Mouse (Mus musculus) hematopoietic stem cell, adult 5-6 weeks (primary cell): ENCODE results near the gene Gatad2b. TPM values are rescaled to one million over a fixed set of nuclear protein-coding genes. Genes with fewer than 3 reads are reported as not detected.
A peak's percentile ranks its signal among the peaks of the same experiment; 100 is the strongest.

Experiments
- ATAC-seq, 2 experiments: fragments of 125-278 bp in 1 of 2; replicated peaks in 1 of 2; 2 replicates each; pipeline ENCODE4 v1.8.0; 2016 to 2017; ENCODE audit warnings: inconsistent platforms in 2 of 2, mild to moderate bottlenecking in 2 of 2, moderate number of reproducible peaks in 2 of 2, low read depth in 1 of 2, moderate TSS enrichment in 1 of 2; ENCODE audit not compliant: low FRiP score in 2 of 2, poor library complexity in 2 of 2, severe bottlenecking in 2 of 2, insufficient read depth in 1 of 2, low TSS enrichment in 1 of 2
- total RNA-seq: library from RNA; stranded (forward); fragments of 172-1452, 232-1000 nt; gene quantifications from 2 replicates; pipeline ENCODE4 v1.2.3, GENCODE M21; 2017

Gene Gatad2b
- total RNA-seq, 1 experiment from 2014 or later, result 34.1 TPM

DNA sequence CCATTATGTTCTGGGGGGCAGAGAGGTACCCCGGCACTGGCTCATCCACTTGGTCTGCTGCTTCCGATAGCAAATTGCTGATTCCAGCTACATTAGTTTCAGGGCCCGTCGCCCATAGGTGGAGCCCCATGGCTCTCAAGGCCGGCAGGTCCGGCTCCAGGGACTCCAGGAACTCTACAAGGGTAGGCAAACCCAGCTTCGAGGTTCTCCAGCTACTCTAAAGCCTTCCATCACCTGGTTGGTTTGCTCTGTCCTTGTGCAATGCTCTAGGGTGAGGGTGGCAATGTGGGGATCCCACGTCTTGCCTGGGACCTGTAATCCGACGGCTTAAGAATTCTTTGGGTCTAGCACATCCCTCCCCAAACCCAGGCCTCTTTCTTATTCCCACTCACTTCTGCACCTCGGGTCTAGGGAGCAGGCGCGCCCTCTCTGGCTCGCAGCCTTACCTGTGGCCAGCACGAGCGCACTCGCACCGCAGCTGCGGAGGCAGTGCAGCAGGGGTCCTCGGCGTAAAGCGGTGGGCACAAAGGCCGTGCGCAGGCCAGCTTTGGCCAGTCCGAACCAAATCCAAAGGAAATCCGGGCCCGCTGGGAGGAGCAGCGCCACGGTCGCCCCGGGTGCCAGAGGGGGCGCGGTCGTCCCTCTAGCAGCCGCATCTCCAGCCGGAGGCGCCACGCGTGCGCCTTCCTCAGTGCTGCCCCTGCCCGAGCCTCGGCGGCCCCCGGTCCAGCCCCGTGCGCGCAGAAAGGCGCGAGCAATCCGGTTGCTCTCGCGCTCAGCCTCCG, 95.9 kb downstream of the Gatad2b start:
- ATAC-seq, result peak in 1 of 2 experiments; percentile 21; a peak in 1 of 4 replicates

DNA sequence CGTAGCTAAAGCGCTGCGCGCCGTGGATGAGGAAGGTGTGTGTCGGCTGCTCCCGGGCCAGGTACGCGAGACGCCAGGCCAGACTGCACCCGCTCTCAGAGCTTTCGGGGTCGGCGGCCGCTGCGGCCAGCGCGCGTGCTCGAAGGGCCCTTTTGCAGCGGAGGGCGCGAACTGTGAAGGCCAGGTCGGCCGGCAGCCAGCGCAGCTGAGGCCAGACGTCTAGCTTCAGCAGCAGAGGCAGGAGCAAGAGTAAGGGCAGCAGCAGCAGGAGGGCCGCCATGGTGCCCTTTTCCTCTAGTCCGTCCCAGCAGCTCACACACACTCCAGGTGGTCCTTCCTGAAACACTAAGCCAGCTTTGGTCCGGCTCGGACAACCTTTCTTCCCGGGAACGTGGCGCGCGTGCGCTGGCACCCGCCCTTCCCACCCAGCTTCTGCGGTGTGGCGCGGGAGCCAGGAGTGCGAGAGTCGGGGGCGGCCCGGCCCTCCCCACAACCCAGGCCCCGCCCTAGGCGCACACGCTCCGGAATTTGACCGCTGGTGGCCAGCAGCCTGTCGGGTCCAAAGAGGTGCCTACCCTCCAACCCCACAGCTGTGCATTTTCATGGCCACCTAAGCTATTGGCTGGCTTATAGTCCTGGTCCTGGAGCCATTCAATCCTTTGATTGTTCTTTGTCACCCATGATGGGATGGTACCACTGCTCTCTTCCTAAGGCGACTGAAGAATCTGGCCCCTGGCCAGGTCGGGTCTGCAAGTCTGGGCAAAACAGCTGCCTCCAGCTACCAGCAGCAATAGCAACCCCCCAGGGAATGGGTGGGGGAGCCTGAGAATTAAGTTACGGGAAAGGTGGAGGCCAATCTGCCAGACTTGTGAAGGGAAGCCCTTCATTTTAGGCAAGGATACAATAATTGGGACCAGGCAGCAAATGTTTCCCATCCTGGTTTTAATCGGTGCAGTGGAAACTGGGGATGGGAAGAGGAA, 96.8 kb downstream of the Gatad2b start, which contains the start of gene Slc27a3:
Gene Slc27a3 (minus strand): TSS at position 428 of the 980 bp plus-strand sequence.
- 0 out of 4 replicates have a peak, but pooled peaks of 1 of the 2 experiments have one; percentile 4 for ATAC-seq

DNA sequence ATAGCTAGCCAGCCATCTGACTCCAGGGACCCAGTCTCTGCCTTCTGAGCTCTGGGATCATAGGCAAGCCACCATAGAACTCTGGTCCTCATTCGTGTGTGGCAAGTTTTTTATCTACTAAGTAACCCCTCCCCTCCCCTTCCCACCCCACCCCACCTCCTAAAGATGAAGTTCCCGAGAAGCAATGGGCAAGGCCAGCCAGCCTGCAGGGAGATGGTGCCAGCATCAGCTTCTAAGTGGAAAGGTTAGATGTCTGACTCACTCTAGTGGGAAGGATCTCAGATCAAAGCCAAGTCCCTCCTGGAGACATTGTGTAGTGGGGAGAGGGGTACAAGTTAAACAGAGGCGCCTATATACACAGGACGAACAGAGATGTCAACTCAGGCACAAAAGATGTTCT, 98.0 kb downstream of the Gatad2b start:
- ATAC-seq, result no peak

DNA sequence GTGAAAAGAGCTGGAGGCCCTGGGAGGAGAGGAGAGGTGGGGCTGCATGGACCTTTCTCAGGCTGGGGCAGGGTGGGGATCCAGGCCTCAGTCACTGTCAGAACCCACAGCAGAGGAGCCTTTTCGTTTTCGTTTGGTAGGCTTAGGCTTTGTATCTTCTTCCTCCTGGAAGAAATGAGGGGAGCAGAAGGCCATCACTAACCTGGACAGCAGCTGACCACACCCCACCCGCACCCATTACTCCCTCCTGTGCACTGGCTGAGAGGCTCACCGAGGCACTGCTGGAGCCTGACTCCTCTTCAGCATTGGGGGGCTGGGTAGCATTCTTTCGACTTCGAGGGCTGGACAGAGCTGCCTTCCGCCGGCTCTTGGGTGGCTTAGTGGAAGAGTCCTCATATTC, 99.0 kb downstream of the Gatad2b start:
- no peak for ATAC-seq

DNA sequence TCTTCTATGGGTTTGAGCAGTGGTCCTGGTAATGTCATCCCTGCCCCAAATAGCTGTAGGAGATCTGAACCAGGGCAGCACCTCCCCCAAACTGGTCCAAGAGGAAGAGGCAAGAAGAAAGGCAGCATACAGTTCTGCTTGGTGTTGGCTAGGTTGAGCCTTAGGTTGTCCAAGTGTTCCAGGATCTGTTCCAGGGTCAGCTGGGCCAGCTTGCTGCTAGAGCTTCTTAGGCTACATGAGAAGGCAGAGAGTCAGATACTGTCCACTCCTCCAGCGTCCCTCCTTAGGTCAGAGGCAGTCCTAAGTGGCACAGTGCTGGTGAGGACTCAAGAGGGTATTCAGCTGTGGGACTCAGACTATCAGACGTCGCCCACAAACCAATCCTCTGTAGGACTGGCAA, 99.7 kb downstream of the Gatad2b start:
- ATAC-seq, result no peak

DNA sequence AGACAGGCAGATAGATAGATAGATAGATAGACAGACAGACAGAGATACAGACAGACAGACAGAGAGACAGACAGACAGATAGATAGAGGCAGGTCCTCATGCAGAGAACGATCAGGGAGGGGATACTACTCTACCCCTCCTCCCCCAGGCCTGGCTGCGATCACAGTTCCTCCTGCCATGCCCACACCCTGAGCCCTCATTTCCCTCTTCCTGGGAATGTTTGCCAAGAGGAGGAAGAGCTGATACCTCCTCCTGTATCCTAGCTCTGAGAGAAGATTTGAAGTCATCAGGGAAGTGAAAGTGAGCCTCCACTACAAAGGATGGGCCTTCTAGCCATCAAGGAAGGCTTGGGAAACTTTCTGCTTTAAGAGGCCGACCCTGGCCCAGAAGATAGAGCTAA, 102.7 kb downstream of the Gatad2b start:
- no peak for ATAC-seq

DNA sequence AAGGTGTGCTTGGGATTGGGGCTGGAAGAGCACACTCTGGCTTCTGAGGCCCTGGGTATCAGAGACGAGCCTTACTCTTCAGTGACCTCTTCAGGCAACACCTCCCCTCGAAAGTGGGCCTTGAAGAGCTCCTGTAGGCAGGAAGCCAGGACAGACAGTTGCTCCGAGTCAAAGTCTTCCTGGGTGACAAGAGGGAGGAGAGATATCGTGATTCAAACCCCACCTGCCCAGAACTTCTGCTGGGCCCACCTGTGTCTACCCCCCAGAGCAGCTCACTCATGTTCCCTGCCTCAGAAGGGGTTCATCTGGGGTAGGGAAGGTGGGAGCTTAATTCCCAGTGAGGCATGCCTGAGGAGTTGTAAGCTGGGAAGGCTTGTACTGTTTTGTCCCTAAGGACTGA, 108.0 kb downstream of the Gatad2b start:
- no peak for ATAC-seq

DNA sequence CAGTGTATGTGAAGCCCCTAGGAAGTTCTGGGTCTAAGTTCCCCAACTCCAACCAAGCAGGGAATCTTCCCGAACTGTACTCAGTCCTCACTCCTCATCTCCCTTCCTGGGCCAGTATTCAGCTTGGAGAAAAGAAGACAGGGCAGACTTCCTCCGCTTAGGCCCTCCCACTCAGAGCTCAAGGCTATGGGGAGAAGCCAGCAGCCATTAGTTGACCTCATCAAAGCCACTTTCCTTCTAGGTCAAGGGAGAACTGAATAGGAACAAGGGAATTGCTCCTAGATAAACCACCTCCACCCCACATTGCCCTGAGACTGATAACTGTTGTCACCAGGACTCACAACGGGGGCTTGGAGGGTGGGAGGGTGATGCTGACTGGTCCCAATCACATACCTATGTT, 111.1 kb downstream of the Gatad2b start:
- no peak for ATAC-seq

DNA sequence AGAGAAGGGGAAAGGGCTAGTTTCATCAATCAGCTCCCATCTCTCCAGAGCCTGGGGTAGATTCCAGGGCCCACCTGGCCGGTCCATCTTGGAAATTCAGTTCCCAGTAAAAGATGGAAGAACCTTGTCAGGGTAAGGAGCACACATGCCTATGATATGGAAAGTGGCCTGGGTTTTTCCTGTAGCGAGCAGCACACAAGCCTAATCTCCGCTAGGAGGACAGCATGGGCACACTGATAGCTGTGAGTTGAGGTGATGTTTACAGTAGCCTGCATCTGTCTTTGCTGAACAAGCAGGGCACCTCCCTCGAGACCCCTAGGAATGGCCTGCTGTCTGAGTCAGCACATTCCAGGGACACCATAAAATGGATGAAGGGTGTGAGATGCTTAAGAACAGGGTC, 111.6 kb downstream of the Gatad2b start:
- no peak for ATAC-seq

DNA sequence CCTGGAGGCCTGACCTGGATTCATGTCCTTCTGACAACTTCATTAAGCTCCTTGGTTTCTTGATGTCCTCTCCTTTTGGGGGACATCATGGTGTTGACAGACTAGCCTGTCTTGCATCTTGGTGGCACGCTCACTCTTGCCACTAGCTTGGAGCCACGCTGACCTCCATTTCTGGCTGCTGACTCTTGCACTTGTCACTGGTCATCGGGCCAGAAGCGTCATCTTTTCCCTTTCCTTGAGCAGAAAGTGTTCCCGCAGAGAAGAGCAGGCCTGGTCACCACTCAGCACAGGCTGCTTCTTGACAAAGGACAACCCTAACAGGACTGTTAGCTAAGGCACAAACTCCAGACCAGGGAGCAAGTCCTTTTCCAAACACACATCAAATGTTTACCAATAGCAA, 113.4 kb downstream of the Gatad2b start:
- no peak for ATAC-seq

DNA sequence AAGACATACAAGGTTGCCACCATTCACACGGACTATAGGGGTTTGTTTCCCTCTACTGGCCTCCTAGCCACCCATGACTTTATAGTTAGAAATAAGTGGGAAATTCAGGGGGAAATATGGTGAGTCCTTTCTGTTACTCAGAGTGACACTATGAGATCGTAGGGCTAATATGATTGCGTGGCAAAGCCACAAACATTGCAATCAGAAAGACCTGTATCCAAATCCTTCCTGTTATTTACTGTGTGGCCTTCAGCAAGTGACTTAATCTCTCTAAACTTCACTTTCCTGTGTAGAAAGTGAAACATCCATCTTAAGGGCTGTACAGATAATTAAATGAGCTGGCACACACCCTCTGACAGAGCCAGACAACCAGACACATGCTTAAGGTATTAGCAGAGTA, 115.7 kb downstream of the Gatad2b start:
- peak in 1 of 2 experiments; percentile 27; a peak in 1 of 4 replicates for ATAC-seq

DNA sequence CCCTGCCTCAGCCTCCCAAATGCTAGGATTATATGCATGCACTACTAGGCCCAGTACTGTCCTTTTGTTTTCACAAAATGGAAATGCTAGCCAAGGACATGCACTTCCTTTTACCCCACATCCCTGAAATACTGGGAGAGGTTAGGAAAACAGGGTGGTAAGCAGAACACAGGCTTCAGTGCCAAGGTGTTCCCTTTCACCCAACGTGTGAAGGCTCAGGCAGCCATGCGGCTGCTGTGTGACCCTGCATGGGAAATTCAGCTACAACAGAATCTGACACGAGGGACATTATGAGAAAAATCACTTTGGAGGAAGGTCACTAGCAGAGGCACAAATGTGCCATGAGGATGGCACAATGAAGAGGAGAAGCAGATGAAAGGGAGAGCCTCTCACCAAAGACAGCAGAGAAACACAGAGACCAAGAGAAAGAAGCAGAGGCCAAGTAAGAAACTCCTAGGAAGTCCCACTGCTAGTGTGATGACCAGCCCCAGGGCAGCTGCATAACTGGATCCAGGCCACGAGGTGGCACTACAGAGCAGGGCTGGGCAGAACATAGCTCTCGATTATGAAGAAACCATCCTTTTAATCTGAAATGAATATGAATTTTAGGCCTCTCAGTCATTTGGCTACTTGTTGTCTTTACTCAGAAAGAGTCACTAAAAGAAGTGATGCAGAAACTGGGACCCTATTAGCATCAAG, 119.5 kb downstream of the Gatad2b start:
- peak; percentile 72 to 80; a peak in 2 of 4 replicates for ATAC-seq

DNA sequence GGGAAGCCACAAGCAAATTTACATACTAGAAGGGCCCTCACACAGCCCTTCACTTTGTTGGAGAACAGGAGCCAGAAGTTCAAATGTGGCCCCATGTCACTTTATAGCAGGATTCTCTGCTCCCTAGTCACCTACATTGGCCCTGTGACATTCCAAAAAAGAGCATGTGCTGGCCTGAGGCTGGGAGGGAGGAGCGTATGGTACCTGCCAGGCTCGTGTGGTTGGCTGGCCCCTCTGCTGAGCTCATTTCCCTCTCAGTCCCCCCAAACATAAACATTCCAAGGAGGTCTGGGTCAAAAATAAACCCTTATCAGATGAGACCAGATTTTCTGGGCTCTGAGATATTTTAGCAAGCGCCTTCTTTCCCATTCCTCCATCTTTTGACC, 120.0 kb downstream of the Gatad2b start:
- 0 out of 4 replicates have a peak, but pooled peaks of 1 of the 2 experiments have one; percentile 18 for ATAC-seq

Other genes starting within 250 kb of the Gatad2b start
- 51.5 and 53.0 TPM in 2 replicates for gene 4933434E20Rik, start 241.5 kb upstream of the Gatad2b start, total RNA-seq
- 196 and 198 TPM in 2 replicates for gene Ubap2l, start 240.6 kb upstream of the Gatad2b start, total RNA-seq
- 892 and 993 TPM in 2 replicates for gene Tpm3, start 220.5 kb upstream of the Gatad2b start, total RNA-seq
- 0.45 and 0.88 TPM in 2 replicates for gene Nup210l, start 189.0 kb upstream of the Gatad2b start, total RNA-seq
- gene Rps27, start 79.5 kb upstream of the Gatad2b start, total RNA-seq, result 5,346 and 7,603 TPM in 2 replicates
- 3.8 and 5.8 TPM in 2 replicates for gene Rab13, start 79.5 kb upstream of the Gatad2b start, total RNA-seq
- gene Jtb, start 61.6 kb upstream of the Gatad2b start, total RNA-seq, result 45.2 and 54.4 TPM in 2 replicates
- gene Creb3l4, start 49.7 kb upstream of the Gatad2b start, total RNA-seq, result not detected in 2 replicates
- gene Slc39a1, start 45.0 kb upstream of the Gatad2b start, total RNA-seq, result 48.2 and 61.7 TPM in 2 replicates
- gene Crtc2, start 39.0 kb upstream of the Gatad2b start, total RNA-seq, result 15.1 and 18.8 TPM in 2 replicates
- gene Dennd4b, start 28.0 kb upstream of the Gatad2b start, total RNA-seq, result 15.7 and 19.6 TPM in 2 replicates
- 0.60 and 1.1 TPM in 2 replicates for gene Slc27a3, start 96.8 kb downstream of the Gatad2b start, total RNA-seq
- 20.9 and 22.6 TPM in 2 replicates for gene Ints3, start 140.4 kb downstream of the Gatad2b start, total RNA-seq
- gene Npr1, start 172.7 kb downstream of the Gatad2b start, total RNA-seq, result 0.38 TPM in 1 of 2 replicates, not detected in the other
- gene Ilf2, start 182.9 kb downstream of the Gatad2b start, total RNA-seq, result 203 and 236 TPM in 2 replicates
- gene Snapin, start 197.9 kb downstream of the Gatad2b start, total RNA-seq, result 52.2 and 60.1 TPM in 2 replicates
- gene Chtop, start 216.3 kb downstream of the Gatad2b start, total RNA-seq, result 109 and 142 TPM in 2 replicates
- 79.8 and 83.0 TPM in 2 replicates for gene S100a1, start 221.2 kb downstream of the Gatad2b start, total RNA-seq
- 109 and 112 TPM in 2 replicates for gene S100a13, start 221.3 kb downstream of the Gatad2b start, total RNA-seq
- gene S100a14, start 233.7 kb downstream of the Gatad2b start, total RNA-seq, result not detected in 2 replicates
- gene S100a16, start 244.1 kb downstream of the Gatad2b start, total RNA-seq, result not detected in 2 replicates